Mouse (Mus musculus): Measurements from ENCODE around the gene Hectd3.

The Hectd3 gene

DNA sequence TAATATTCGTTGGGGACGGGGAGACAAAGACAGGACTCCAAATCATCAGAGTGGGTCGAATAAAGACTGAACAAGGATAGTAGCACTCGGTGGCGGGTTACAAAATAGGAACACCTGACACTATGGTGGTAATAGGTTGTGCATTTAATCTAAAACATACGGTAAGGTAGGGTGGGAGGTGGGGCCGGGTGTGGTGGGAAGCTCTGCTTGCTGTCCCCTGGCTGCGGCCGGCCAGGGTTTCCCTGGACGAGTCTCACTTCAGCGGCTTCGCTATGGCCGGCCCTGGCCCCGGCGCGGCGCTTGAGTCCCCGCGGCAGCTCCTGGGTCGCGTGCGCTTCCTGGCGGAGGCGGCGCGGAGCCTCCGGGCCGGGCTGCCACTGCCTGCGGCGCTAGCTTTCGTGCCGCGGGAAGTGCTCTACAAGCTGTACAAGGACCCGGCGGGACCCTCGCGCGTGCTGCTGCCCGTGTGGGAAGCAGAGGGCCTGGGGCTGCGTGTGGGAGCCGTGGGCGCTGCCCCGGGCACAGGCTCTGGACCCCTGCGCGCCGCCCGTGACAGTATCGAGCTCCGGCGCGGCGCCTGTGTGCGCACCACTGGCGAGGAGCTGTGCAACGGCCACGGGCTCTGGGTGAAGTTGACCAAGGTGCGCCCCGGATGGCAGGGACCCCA is at the start of gene Hectd3:
TSS of gene Hectd3 (plus strand) at position 187 of the 667 bp plus-strand sequence.
- peak; percentile 56 for DNase-seq

- DNase-seq: no peak
Measured at GRCm38 (mm10) chr4:116951642-116952041, 43.5 kb upstream of the Hectd3 start.

GRCm38 (mm10) chr4:116954951-116955350 is 40.2 kb upstream of the Hectd3 start:
- DNase-seq: no peak

DNA sequence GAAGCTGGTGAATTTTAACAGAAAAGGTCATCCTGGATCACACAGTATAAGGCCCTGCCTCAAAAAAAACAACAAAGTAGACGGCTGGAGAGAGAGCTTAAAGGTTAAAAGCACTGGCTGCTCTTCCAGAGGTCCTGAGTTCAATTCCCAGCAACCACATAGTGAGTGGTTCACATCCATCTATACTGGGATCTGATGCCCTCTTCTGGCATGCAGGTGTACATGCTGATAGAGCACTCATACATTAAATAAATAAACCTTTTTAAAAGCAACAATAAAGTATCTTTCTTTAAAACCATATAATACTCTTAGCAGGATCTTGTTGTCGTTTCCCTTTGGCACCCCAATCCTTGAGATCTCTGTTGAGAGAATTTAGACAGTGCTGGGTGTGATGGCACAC is 18.6 kb upstream of the Hectd3 start:
- DNase-seq: no peak

DNA sequence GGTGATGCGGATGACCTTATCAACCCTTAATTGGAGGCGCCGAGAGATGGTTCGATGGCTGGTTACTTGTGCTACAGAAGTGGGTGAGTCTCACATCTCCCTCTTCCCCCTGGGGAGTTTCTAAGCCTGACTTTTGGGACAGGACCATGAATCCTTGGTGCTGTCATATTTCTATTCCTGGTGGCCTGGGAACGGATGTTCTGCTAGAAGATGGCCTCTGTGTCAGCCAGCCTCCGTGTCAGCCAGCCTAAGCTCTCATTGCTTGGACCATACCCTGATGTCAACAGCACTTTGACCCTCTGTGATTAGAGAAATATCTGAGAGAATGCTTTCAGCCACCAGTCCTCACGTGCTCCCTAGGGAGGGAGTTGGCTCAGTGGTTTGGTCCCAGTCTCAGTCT is 9.4 kb upstream of the Hectd3 start:
- DNase-seq: no peak

DNA sequence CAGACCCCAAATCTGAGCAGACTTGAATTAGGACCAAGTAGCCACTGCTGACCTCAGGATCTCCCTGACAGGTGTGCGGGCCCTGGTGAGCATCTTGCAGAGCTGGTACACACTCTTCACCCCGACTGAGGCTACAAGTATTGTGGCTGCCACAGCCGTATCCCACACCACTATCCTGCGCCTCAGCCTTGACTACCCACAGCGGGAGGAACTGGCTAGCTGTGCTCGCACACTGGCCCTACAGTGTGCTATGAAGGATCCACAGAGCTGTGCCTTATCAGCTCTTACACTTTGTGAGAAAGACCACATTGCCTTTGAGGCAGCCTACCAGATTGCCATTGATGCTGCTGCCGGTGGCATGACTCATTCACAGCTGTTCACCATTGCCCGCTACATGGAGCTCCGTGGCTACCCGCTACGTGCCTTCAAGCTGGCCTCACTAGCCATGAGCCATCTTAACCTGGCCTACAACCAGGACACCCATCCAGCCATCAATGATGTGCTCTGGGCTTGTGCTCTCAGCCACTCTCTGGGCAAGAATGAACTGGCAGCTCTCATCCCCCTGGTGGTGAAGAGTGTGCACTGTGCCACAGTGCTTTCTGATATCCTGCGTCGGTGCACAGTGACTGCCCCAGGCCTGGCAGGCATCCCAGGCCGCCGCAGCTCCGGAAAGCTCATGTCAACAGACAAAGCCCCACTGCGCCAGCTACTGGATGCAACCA is 8.6 kb upstream of the Hectd3 start:
- DNase-seq: peak; percentile 70

GRCm38 (mm10) chr4:116987122-116987456 is 8.0 kb upstream of the Hectd3 start:
- no peak for DNase-seq

DNA sequence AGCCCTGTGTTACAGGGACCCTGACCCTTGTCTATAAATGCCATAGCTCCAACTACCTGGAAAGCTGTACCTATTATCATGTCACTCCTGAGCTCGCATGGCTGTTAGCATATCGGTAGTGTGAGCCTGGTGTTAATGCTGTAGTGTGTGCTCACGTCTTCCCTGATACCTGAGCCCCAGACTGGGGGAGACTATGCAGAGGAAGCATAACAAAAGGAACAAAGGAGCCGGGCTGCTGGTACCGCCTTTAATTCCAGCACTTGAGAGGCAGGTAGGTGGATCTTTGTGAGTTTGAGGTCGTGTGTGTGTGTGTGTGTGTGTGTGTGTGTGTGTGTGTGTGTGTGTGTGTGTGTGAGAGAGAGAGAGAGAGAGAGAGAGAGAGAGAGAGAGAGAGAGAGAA is 5.4 kb upstream of the Hectd3 start:
- DNase-seq: no peak

DNA sequence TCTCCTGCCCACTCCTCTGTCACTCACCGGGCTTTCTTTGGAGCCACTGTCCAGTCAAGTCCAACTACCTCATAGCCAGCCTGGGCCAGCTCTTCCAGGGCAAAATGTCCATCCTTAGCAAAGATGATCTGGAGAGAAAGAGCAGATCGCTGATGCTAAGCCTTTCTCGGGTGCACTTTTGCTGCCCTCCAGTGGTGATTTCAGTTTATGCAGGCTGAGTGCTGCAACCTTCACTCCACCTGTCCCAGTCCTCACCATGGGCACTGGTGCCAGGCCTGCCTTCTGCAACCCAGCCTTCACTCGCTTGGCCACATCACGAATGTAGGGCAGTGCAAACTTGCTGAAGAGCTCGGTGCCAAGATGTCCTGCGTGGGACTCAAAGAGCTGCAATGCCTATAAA is 3.8 kb upstream of the Hectd3 start:
- peak; percentile 85 for DNase-seq

- peak; percentile 86 for DNase-seq
Measured at GRCm38 (mm10) chr4:116993672-116994621, 1.2 kb upstream of the Hectd3 start, which contains the start of gene Urod. TSS of gene Urod (minus strand) at chr4:116994413.

DNA sequence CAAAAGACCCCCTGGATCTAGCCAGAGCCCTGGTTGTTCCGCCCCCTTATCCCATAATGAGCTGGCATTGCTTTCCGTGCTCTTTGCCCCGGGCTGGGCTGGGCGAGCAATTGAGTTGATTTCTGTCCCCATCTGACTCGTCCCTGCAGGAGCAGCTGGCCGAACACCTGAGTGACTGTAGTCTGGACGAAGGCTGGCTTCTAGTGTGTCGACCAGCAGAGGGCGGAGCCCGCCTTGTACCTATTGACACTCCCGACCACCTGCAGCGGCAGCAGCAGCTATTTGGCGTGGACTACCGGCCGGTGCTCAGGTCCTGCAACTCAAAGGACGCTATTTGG is 650 bp downstream of the Hectd3 start:
- peak; percentile 42 for DNase-seq

GRCm38 (mm10) chr4:116999513-117000154 is 4.5 kb downstream of the Hectd3 start:
- DNase-seq: no peak

DNA sequence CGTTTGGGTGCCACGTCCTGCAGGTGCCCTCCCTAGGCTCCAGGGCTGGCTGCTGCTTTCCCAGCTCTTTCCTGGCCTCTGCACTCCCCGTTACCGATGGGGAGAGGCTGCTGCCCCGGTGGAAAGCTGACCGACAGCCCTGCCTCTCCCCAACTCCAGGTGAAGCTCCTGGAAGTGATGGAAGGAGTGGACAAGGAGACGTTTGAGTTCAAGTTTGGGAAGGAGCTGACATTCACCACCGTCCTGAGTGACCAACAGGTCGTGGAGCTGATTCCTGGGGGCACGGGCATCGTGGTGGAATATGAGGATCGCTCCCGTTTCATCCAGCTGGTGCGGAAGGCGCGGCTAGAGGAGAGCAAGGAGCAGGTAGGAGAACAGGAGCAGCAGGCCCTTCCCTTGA is 6.8 kb downstream of the Hectd3 start:
- no peak for DNase-seq

GRCm38 (mm10) chr4:117002543-117003521 is 7.7 kb downstream of the Hectd3 start:
- no peak for DNase-seq

GRCm38 (mm10) chr4:117004649-117005048 is 9.5 kb downstream of the Hectd3 start:
- no peak for DNase-seq

DNA sequence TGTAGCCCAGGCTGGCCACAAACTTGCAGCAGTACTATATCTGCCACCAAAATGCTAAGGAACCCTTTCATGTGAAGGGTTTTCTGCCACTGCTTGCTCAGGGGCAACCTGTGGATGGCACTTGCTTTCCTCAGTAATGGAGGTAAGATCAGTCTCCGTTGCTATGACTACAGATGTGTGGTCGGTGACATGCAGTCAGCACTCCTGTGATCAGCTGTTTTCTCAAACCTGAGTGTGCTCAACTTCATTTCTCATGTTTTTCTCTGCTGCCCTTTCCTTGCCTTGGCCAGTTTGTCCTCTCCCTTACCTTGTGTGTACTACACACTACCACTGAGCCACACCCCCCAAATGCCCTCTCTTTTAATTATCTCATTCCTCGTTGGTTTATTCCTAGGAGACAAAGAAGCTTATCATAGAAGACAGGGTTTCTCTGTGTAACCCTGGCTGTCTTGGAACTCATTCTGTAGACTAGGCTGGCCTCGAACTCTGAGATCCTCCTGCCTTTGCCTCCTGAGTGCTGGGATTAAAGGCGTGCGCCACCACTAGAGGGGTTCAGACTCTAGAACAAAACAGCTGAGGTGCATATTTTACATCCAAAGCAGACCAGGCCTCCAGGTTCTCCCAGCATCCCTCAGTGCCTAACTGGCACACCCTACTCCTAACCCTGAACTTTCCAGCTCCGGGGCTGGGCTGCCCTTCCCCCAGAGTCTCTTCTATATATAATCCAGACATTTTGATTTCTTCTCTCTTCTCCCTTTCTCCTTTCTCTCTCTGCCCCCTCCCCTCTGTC is 10.7 kb downstream of the Hectd3 start:
- DNase-seq: no peak

GRCm38 (mm10) chr4:117007058-117007457 is 11.9 kb downstream of the Hectd3 start:
- DNase-seq: no peak

DNA sequence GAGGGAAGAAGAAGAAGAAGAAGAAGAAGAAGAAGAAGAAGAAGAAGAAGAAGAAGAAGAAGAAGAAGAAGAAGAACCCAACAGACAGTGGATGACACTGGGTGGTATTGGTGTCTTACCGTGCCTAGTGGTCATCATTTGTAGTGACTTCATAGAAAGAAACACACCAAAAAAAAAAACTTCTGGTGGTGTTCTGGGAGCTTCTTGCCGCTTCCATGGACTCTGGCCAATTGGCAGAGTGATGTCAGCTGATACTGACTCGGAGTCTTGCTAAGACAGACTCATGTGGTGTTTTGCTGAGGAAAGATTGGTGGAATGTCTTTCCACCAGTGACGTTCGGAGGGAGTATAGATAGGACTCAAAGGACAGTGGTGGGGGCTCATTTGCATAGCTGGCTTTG is 15.1 kb downstream of the Hectd3 start:
- DNase-seq: no peak

DNA sequence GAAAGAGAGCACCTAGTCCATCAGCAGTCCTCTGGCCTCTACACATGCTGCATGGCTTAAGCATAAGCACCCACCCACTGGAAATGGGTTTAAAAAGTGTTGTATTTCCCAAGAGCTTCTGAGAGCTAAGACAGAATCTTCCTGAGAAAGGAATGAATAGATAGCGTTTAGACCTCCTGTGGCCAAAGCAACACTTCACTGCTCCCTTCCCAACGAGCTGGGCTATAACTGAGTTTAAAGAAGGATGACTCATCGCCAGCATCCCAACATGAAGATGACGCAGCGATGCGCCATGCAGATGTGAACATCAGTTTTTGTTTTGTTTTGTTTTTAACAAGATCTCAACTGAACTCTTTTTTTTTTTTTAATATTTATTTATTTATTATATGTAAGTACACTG is 18.5 kb downstream of the Hectd3 start:
- DNase-seq: no peak

- no peak for DNase-seq
Measured at GRCm38 (mm10) chr4:117014901-117015415, 19.8 kb downstream of the Hectd3 start.

GRCm38 (mm10) chr4:117017738-117018137 is 22.6 kb downstream of the Hectd3 start:
- no peak for DNase-seq
